Mouse (Mus musculus): ENCODE results near the gene Snap23.

The Snap23 gene

GRCm38 (mm10) chr2:120589759-120590158 is 22.3 kb downstream of the Snap23 start:
- no peak for DNase-seq

GRCm38 (mm10) chr2:120592227-120592626 is 24.8 kb downstream of the Snap23 start:
- no peak for DNase-seq

- DNase-seq = no peak
These were observed 30.3 kb downstream of the Snap23 start for GRCm38 (mm10) chr2:120597734-120598133.

- DNase-seq = no peak
These were observed 32.0 kb downstream of the Snap23 start for GRCm38 (mm10) chr2:120599506-120599905.

- DNase-seq = peak; percentile 26
These were observed 38.7 kb downstream of the Snap23 start for GRCm38 (mm10) chr2:120606021-120606690.

- peak; percentile 93 for DNase-seq
These were observed 41.6 kb downstream of the Snap23 start, which contains the start of the genes Haus2 and Lrrc57 for GRCm38 (mm10) chr2:120608830-120609723. Gene Haus2, plus strand, starts transcription at chr2:120609383. Gene Lrrc57, minus strand, starts transcription at chr2:120609520.

- no peak for DNase-seq
These were observed 49.0 kb downstream of the Snap23 start for GRCm38 (mm10) chr2:120616279-120617163.

GRCm38 (mm10) chr2:120619538-120619937 is 52.1 kb downstream of the Snap23 start:
- no peak for DNase-seq

- peak; percentile 26 for DNase-seq
These were observed 55.4 kb downstream of the Snap23 start for GRCm38 (mm10) chr2:120622920-120623319.

- no peak for DNase-seq
These were observed 60.8 kb downstream of the Snap23 start for GRCm38 (mm10) chr2:120628076-120628865.

- DNase-seq = peak; percentile 100
These were observed 61.6 kb downstream of the Snap23 start, which contains the start of gene Stard9 for GRCm38 (mm10) chr2:120628886-120629735. Gene Stard9, plus strand, starts transcription at chr2:120629121.

- DNase-seq = no peak
These were observed 62.8 kb downstream of the Snap23 start for GRCm38 (mm10) chr2:120630246-120630645.

GRCm38 (mm10) chr2:120630655-120631054 is 63.2 kb downstream of the Snap23 start:
- DNase-seq = no peak

GRCm38 (mm10) chr2:120631521-120631920 is 64.0 kb downstream of the Snap23 start:
- DNase-seq = no peak

GRCm38 (mm10) chr2:120631957-120632356 is 64.5 kb downstream of the Snap23 start:
- DNase-seq = peak; percentile 87

- no peak for DNase-seq
These were observed 73.4 kb downstream of the Snap23 start for GRCm38 (mm10) chr2:120640835-120641234.

GRCm38 (mm10) chr2:120643836-120644235 is 76.4 kb downstream of the Snap23 start:
- DNase-seq = peak; percentile 58

GRCm38 (mm10) chr2:120646777-120647176 is 79.3 kb downstream of the Snap23 start:
- DNase-seq = peak; percentile 76
